Mouse (Mus musculus): ENCODE data around the gene Tle1. TPM values are rescaled to one million over a fixed set of nuclear protein-coding genes. Genes with fewer than 3 reads are reported as not detected.

The Tle1 gene
- total RNA-seq, 2 experiments from 2014 or later = 57.4 to 57.9 TPM

GRCm38 (mm10) chr4:72067937-72068336 is 132.8 kb downstream of the Tle1 start:
- DNase-seq (ENCODE audit: low spot score in 2 of 2) = no peak
